Mouse (Mus musculus) lung, embryonic 16.5 days (tissue): ENCODE measurements around the gene Coro1b. TPM values are rescaled to one million over a fixed set of nuclear protein-coding genes. Genes with fewer than 3 reads are reported as not detected.
A peak's percentile ranks its signal among the peaks of the same experiment; 100 is the strongest.

Experiments
- ATAC-seq: fragments of 200-750 bp; cut with Nextera tagmentation; 2 replicates; pipeline ENCODE4 v1.8.0; 2017; ENCODE audit warnings: low read depth, mild to moderate bottlenecking, moderate library complexity
- H3K27ac ChIP-seq: fragments of 300-500 bp; sonication (generic); 2 replicates; pipeline ENCODE4 v1.5.1; 2014; ENCODE audit warnings: mild to moderate bottlenecking, control low read depth, low read length
- H3K27me3 ChIP-seq: fragments of 300-500 bp; sonication (generic); 2 replicates; pipeline ENCODE4 v1.6.1; 2014; ENCODE audit warnings: low read depth, low read length, mixed read lengths; ENCODE audit not compliant: control insufficient read depth, insufficient read depth
- H3K36me3 ChIP-seq: fragments of 300-500 bp; sonication (generic); 2 replicates; pipeline ENCODE4 v1.6.1; 2014; ENCODE audit warnings: low read length; ENCODE audit not compliant: control insufficient read depth, insufficient read depth
- H3K4me1 ChIP-seq: fragments of 300-500 bp; sonication (generic); replicated peaks from 2 replicates; pipeline ENCODE4 v1.6.1; 2014; ENCODE audit warnings: low read length, mixed read lengths; ENCODE audit not compliant: control insufficient read depth, insufficient read depth
- H3K4me2 ChIP-seq: fragments of 300-500 bp; sonication (generic); 2 replicates; pipeline ENCODE4 v1.6.1; 2014; ENCODE audit warnings: low read depth, low read length, control low read depth
- H3K4me3 ChIP-seq: fragments of 300-500 bp; sonication (generic); 2 replicates; pipeline ENCODE4 v1.5.1; 2014; ENCODE audit warnings: mild to moderate bottlenecking, low read length, control low read depth
- H3K9ac ChIP-seq: fragments of 300-500 bp; sonication (generic); 2 replicates; pipeline ENCODE4 v1.6.1; 2014; ENCODE audit warnings: low read length, control low read depth
- H3K9me3 ChIP-seq: fragments of 300-500 bp; sonication (generic); 2 replicates; pipeline ENCODE4 v1.6.1; 2016; ENCODE audit warnings: low read length; ENCODE audit not compliant: control insufficient read depth
- WGBS: fragments of 180-500 bp; shearing (Covaris S2); extraction: QIAGEN DNeasy Blood & Tissue Kit; methylation state at CpG from one replicate; pipeline ENCODE4 v1.1.7; 2014; 5-methylcytosine and 5-hydroxymethylcytosine counted together
- polyA plus RNA-seq: library from polyadenylated mRNA; unstranded; fragments of >200 nt; fragmentation: Nextera tagmentation; extraction: Ambion mirVana; gene quantifications from 2 replicates; pipeline ENCODE4 v1.2.1, GENCODE M21; 2015

Coro1b gene
- polyA plus RNA-seq, 1 experiment from 2014 or later = 174 TPM

DNA sequence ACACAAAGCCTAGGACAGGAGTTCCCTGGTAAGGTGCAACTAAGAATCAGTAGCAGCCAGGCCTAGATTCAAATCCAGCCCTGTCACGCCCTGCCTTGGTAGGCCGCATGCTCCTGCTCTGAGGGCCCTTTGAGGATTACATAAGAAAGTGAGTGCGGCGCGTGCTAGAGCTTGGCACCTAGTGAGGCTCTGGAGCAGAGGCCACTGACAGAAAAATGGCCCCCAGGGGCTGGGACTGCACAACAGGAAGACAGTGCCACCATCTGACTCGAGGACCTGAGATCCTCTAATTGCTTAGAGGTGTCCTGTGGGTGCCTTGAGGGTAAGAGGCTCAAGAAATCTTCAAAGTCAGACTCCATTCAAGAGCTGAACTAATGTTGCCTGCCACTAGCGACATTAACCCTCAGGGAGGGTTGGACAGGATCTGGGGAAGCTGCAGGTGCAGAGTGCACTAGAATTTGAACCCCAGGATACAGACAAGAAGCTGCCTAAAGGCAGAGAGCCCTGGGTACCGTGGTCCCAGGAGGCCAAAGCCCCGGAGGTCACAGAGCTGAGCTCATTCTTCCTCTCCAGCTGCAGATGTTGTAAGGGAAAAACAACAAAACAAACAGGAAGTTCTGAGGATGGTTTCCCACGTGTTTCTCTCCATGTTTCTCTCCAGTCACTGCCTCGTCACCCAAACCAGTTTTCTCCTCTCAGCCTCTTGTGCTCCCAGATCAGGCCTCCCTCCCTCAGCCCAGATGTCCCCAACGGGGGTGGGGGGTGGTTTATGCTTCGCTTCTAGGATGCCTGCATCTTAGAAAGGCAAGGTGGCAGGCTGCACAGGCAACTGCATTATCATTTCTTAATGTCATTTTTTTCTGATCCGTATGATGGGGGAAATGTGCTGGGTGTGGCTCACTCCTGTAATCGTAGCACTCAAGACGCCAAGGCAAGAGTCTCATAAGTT is 3.6 kb upstream of the Coro1b start:
- H3K36me3 ChIP-seq = peaks cover under 1% of the 10 kb centered on the region; the same call in 1 of the 2 replicates
- no peak overlapping the region for H3K9ac ChIP-seq
- H3K4me2 ChIP-seq = no peak overlapping the region
- H3K27me3 ChIP-seq = no peaks in the 10 kb centered on the region
- H3K27ac ChIP-seq = no peak overlapping the region
- no peak for ATAC-seq
- H3K4me3 ChIP-seq = no peak overlapping the region
- WGBS = 72% methylated on average over 16 of the region's 16 CpGs
- peaks cover 14% of the 10 kb centered on the region for H3K4me1 ChIP-seq
- no peaks in the 10 kb centered on the region for H3K9me3 ChIP-seq

DNA sequence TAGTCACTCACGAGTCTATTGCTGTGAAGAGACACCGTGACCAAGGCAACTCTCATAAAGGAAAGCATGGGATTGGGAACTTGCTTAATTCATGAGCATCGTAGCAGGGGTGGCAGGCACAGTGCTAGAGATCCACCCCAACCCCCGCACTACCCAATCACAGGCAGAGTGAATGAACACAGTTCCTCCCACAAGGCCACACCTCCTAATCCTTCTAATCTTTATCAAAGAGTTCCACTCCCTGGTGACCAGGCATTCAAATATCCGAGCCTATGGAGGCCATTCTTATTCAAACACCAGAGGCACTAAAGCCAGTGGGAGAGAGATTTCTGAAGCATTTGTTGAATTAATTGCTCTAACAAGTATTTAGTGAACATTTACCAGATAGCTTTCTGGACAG is 2.5 kb upstream of the Coro1b start:
- Histone ChIP-seq H3K9ac (no peak overlapping the region), H3K4me2 (no peak overlapping the region), H3K9me3 (no peaks in the 10 kb centered on the region), H3K27me3 (no peaks in the 10 kb centered on the region), H3K4me1 (peaks cover 16% of the 10 kb centered on the region), H3K27ac (no peak overlapping the region), H3K4me3 (no peak overlapping the region), H3K36me3 (peaks cover 11% of the 10 kb centered on the region)
- 88% methylated on average over 5 of the region's 5 CpGs for WGBS
- no peak for ATAC-seq

DNA sequence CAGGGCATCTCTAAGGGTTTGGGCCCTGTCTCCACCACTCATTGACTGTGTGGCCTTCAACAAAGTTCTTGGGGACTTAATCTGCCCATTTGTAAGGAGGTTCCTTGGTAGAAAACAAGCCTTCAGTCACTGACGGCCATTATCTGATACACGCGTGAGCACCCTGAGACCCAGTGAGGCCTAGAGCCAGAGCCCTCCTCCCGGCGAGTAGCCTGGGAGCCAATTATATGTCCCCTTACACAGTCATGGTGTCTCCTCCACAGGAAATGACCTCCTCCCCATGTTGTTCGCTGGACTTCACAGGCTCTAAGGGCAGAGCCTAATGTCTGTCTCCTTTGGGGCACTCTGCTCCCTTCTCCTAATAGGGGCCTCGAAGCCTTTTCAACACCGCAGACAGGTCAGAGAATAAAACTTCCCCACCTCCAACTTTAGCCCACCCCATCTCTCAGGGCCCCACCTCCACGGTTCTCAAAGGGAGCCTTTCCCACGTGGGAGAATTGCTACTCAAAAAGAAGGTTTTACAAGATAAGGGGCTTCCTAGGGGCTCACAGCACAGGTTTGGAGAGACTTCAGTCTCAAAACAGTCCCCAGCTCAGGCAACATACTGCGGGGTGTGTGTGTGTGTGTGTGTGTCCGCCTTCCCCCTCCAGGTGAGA is 1.9 kb upstream of the Coro1b start:
- H3K9ac ChIP-seq = no peak overlapping the region
- no peaks in the 10 kb centered on the region for H3K9me3 ChIP-seq
- peaks cover 15% of the 10 kb centered on the region for H3K36me3 ChIP-seq
- H3K4me3 ChIP-seq = no peak overlapping the region
- H3K27me3 ChIP-seq = no peaks in the 10 kb centered on the region
- H3K27ac ChIP-seq = no peak overlapping the region; the same call in 1 of the 2 replicates
- ATAC-seq = no peak
- peaks cover 16% of the 10 kb centered on the region for H3K4me1 ChIP-seq
- H3K4me2 ChIP-seq = no peak overlapping the region
- WGBS = 61% methylated on average over 12 of the region's 12 CpGs

DNA sequence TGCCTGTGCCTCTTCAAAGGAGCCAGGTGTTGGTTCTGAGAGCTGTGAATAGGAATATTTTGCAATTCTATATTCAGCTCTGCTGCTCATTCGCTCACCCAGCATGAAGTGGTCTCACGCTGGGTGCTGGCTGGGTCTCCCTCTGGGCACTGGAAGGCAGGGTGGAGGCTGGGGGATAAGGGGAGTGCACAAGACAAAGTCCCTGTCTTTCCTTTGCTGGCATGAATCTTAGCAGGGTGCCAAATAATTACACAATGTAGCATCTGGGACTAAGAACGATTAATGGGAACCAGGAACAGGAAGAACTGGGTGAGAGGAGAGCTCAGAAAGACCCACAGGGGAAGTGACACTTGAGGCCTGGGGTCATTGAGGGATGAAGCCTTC is 1.4 kb upstream of the Coro1b start:
- no peak for ATAC-seq
- Histone ChIP-seq H3K27me3 (no peaks in the 10 kb centered on the region), H3K27ac (no peak overlapping the region; the same call in 1 of the 2 replicates), H3K4me3 (no peak overlapping the region), H3K9me3 (no peaks in the 10 kb centered on the region), H3K36me3 (peaks cover 15% of the 10 kb centered on the region), H3K9ac (no peak overlapping the region), H3K4me2 (no peak overlapping the region), H3K4me1 (peaks cover 16% of the 10 kb centered on the region)
- 50% methylated on average over 3 of the region's 3 CpGs for WGBS

DNA sequence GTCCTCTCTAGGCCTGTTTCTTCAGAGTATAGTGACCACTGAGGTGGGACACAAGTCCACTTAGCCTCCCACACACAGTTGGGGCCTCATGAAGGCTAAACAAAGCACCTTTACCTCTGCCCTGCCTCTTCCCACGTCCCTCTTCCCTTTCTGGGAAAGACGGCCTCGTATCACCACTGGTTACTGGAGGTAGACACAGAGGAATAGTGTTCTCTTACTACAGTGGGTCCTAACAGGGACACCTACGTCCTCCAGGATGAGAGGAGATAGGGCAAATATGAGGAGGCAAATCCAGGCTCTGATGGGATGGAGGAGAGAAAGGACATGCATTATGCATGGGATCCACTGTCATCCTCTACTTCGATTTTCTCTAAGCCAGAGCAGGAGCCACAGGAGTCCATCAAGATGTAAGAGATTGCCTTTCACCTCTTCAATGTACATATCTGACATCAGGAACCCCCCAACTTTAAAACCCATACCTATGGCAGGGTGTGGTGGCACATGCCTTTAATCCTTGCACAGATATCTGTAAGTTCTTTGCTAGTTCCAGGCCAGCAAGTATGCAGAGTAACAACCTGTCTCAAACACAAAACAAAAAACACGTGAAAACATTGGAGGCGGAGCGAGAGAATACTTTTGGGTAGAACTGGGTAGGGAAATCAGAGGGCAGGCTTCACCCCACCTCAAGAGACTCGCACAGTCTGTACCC is 483 bp upstream of the Coro1b start:
- no peaks in the 10 kb centered on the region for H3K27me3 ChIP-seq
- peak overlapping the region; percentile 80 for H3K4me2 ChIP-seq
- ATAC-seq = peak; percentile 4
- H3K4me1 ChIP-seq = peaks cover 16% of the 10 kb centered on the region
- peak overlapping the region; percentile 95 for H3K9ac ChIP-seq
- H3K9me3 ChIP-seq = no peaks in the 10 kb centered on the region
- 0 out of 2 replicates have a peak overlapping the region, but pooled peaks have one; percentile 29 for H3K27ac ChIP-seq
- peak overlapping the region; percentile 84 for H3K4me3 ChIP-seq
- H3K36me3 ChIP-seq = peaks cover 15% of the 10 kb centered on the region
- 39% methylated on average over 9 of the region's 9 CpGs for WGBS

DNA sequence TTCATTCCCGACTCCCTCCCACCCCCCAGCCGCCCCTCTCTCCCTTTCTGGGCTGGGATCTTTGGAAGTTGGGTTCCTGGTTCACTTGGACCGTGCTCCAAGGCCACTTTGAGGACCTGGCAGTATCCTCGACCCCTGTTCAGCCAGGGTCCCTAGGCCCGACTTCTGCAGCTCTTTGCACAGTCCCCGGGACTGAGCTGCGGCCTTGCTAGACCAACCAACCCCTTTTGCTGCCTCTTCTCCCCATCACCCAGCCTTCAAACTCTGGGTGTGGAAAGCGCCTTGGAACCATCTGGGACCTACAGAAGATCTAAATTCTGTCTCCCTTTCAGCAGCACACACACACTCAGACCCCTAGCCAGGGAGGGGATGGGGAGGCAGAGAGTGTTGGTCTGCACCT is 400 bp downstream of the Coro1b start:
- Histone ChIP-seq H3K27me3 (no peaks in the 10 kb centered on the region), H3K4me2 (peak overlapping the region; percentile 80), H3K4me3 (peak overlapping the region; percentile 84), H3K36me3 (peaks cover 17% of the 10 kb centered on the region), H3K9ac (peak overlapping the region; percentile 95), H3K27ac (peak overlapping the region; percentile 58), H3K9me3 (no peaks in the 10 kb centered on the region), H3K4me1 (peaks cover 16% of the 10 kb centered on the region)
- under 1% methylated on average over 7 of the region's 8 CpGs for WGBS
- peak; percentile 33 for ATAC-seq

DNA sequence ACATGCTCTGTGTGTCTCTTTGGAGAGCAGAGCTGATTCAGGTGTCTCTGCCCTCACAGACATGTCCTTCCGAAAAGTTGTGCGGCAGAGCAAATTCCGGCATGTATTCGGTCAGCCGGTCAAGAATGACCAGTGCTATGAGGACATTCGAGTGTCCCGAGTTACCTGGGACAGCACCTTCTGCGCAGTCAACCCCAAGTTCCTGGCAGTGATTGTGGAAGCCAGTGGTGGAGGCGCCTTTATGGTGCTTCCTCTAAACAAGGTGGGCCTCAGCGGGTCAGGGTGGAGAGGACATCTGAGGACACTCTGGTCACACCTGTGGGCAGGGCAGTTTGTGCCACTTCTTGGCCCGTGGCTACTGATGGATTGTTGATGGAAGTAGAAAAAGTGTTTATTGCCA is 864 bp downstream of the Coro1b start:
- Histone ChIP-seq H3K9ac (peak overlapping the region; percentile 95), H3K27me3 (no peaks in the 10 kb centered on the region), H3K27ac (no peak overlapping the region), H3K4me1 (peaks cover 16% of the 10 kb centered on the region), H3K36me3 (peaks cover 17% of the 10 kb centered on the region), H3K4me3 (peak overlapping the region; percentile 84), H3K4me2 (peak overlapping the region; percentile 80), H3K9me3 (no peaks in the 10 kb centered on the region)
- ATAC-seq = no peak
- WGBS = 82% methylated on average over 11 of the region's 11 CpGs

DNA sequence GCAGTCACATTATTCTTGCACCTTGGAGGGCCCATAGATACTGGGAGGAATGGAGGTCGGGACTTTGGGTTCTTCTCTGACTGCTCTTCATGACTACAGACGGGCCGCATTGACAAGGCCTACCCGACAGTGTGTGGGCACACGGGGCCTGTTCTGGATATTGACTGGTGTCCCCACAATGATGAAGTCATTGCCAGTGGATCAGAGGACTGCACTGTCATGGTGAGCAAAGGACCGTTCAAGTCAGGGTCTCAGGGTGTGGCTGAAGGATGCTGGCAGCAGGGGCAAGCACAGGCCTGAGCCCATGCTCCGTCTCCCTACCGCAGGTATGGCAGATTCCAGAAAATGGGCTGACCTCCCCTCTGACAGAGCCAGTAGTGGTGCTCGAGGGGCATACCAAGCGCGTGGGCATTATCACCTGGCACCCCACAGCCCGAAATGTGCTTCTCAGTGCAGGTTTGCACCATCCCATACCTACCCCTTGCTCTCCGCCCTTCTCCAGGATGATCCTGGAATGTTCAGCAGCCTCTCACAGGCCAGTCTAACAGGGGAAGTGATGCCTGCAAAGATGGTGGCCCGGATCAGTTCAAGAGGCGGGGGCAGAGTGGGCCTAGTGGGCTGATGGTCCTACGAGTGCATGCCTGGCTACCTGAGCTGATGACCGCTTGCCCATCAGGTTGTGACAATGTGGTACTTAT is 1.5 kb downstream of the Coro1b start:
- H3K4me1 ChIP-seq = peaks cover 16% of the 10 kb centered on the region
- no peak overlapping the region for H3K27ac ChIP-seq
- H3K4me2 ChIP-seq = peak overlapping the region; percentile 80; the same call in 1 of the 2 replicates
- peak overlapping the region; percentile 95; the same call in 1 of the 2 replicates for H3K9ac ChIP-seq
- H3K27me3 ChIP-seq = no peaks in the 10 kb centered on the region
- WGBS = 92% methylated on average over 17 of the region's 17 CpGs
- no peak for ATAC-seq
- no peak overlapping the region for H3K4me3 ChIP-seq
- peaks cover 17% of the 10 kb centered on the region for H3K36me3 ChIP-seq
- no peaks in the 10 kb centered on the region for H3K9me3 ChIP-seq
